Mouse (Mus musculus): ENCODE measurements around the gene Bysl.

GRCm38 (mm10) chr17:47617605-47618307, 6.5 kb upstream of the Bysl start:
- TF ChIP-seq CTCF (IDR thresholded peaks at IDR 0.05; ENCODE audit: control insufficient read depth, insufficient read depth, low read length) (no peak), POLR2A (IDR thresholded peaks at IDR 0.05; ENCODE audit: borderline replicate concordance, control insufficient read depth, low read depth, low read length) (no peak)

All from bone marrow, adult 2 months (tissue).